26 mouse cellular contexts compared by ENCODE assay signal in the genomic region with DNA sequence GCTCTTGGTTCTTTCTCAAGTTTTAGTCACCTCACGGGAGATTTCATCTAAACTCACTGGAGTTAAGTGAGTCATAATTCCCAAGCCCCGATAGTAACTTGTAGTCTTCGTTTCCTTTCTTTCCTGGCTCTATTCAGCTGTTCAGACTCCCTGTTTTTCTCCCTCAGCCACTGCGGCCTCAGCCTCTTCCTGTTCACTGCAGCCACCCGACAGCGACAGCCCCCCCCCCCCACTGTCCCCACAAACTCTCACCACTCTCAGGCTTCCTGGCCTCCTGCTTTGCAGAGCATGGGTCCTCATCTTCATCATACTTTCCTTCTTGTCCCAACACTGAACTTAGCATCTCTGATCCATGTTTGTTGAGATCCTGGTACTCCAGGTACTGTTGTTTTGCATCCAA.
"Had no signal": no experiment of that assay in that cellular context is flagged by ENCODE, and none has a peak within 500 bp of the region (broad histone marks: within the 10 kb centered on the region; RNA-seq: fewer than 3 reads in every experiment).

No protein-coding gene starts in this region.

- ATAC-seq: liver, embryonic 12.5 days had no signal

- H3K27ac ChIP-seq: kidney, embryonic 15.5 days; left cerebral cortex, adult 2 months; limb, embryonic 13.5 days; liver, embryonic 12.5 days; liver, embryonic 15.5 days; lung, embryonic 15.5 days; midbrain, embryonic 10.5 days; neural tube, embryonic 12.5 days; neural tube, embryonic 15.5 days; stomach, postnatal 0 days had no signal

- H3K4me1 ChIP-seq: kidney, embryonic 15.5 days; limb, embryonic 13.5 days; liver, embryonic 12.5 days; liver, embryonic 15.5 days; lung, embryonic 15.5 days; neural tube, embryonic 12.5 days; neural tube, embryonic 15.5 days had no signal

- H3K27me3 ChIP-seq: kidney, embryonic 15.5 days; limb, embryonic 13.5 days; liver, embryonic 12.5 days; liver, embryonic 15.5 days; lung, embryonic 15.5 days; neural tube, embryonic 12.5 days; neural tube, embryonic 15.5 days had no signal

- H3K4me2 ChIP-seq: kidney, embryonic 15.5 days; limb, embryonic 13.5 days; liver, embryonic 12.5 days; liver, embryonic 15.5 days; lung, embryonic 15.5 days; neural tube, embryonic 12.5 days; neural tube, embryonic 15.5 days had no signal

- DNase-seq: kidney, adult 11 months; kidney, adult 8-10 months; kidney, postnatal 10 days; kidney, postnatal 36 days; layer of hippocampus, postnatal 36 days; left cerebral cortex, postnatal 4 days; liver; lung, adult 18-20 months; lung, postnatal 10 days; lung, postnatal 36 days; midbrain, embryonic 14.5 days; right cerebral cortex, adult 18-20 months; right cerebral cortex, postnatal 14 days; right cerebral cortex, postnatal 4 days; thymus, adult 2 months; thymus, postnatal 36 days had no signal

- H3K9ac ChIP-seq: kidney, embryonic 15.5 days; limb, embryonic 13.5 days; liver, embryonic 12.5 days; liver, embryonic 15.5 days; lung, embryonic 15.5 days; neural tube, embryonic 12.5 days; neural tube, embryonic 15.5 days had no signal

- H3K9me3 ChIP-seq: kidney, embryonic 15.5 days; limb, embryonic 13.5 days; liver, embryonic 12.5 days; liver, embryonic 15.5 days; lung, embryonic 15.5 days; midbrain, embryonic 10.5 days; neural tube, embryonic 12.5 days; neural tube, embryonic 15.5 days had no signal

- H3K36me3 ChIP-seq: liver, embryonic 12.5 days; liver, embryonic 15.5 days had no signal

- H3K4me3 ChIP-seq: kidney, embryonic 15.5 days; left cerebral cortex, adult 2 months; limb, embryonic 13.5 days; liver, embryonic 12.5 days; liver, embryonic 15.5 days; lung, embryonic 15.5 days; midbrain, embryonic 10.5 days; neural tube, embryonic 12.5 days; neural tube, embryonic 15.5 days had no signal
